26 mouse cellular contexts compared by ENCODE assay signal in genomic region chr6:146678136-146679070, GRCm38 (mm10). TPM values are rescaled to one million over a fixed set of nuclear protein-coding genes. Genes with fewer than 3 reads are reported as not detected.
DNase-seq lines count a peak whose midpoint lies in the region; ATAC-seq lines count a peak whose summit lies in the region.
"Had no signal": no experiment of that assay in that cellular context is flagged by ENCODE, and none has a peak within 500 bp of the region (broad histone marks: within the 10 kb centered on the region; RNA-seq: fewer than 3 reads in every experiment).

No protein-coding gene starts in this region.

- H3K4me3 ChIP-seq in heart, embryonic 13.5 days, result no peak overlapping the region
- H3K4me3 ChIP-seq in intestine, embryonic 16.5 days (ENCODE audit: low read length), result no peak overlapping the region
- H3K4me3 ChIP-seq in intestine, embryonic 15.5 days (replicated peaks), result no peak overlapping the region
- H3K4me3 ChIP-seq: limb, embryonic 10.5 days; limb, embryonic 15.5 days; liver, embryonic 15.5 days had no signal

- H3K4me1 ChIP-seq in heart, embryonic 13.5 days, result peaks cover 64% of the 10 kb centered on the region
- H3K4me1 ChIP-seq in intestine, embryonic 16.5 days (ENCODE audit: control insufficient read depth, insufficient read depth, low read length), result no peaks in the 10 kb centered on the region
- H3K4me1 ChIP-seq in intestine, embryonic 15.5 days (replicated peaks), result no peaks in the 10 kb centered on the region
- H3K4me1 ChIP-seq: limb, embryonic 10.5 days; limb, embryonic 15.5 days; liver, embryonic 15.5 days had no signal

- peak overlapping the region; percentile 33 for H3K4me2 ChIP-seq in heart, embryonic 13.5 days
- H3K4me2 ChIP-seq in intestine, embryonic 16.5 days (ENCODE audit: low read depth, low read length), result no peak overlapping the region
- no peak overlapping the region for H3K4me2 ChIP-seq in intestine, embryonic 15.5 days (replicated peaks)
- H3K4me2 ChIP-seq: limb, embryonic 15.5 days; liver, embryonic 15.5 days; lung, embryonic 14.5 days; midbrain, embryonic 11.5 days had no signal

- H3K36me3 ChIP-seq in heart, embryonic 13.5 days, result no peaks in the 10 kb centered on the region
- no peaks in the 10 kb centered on the region for H3K36me3 ChIP-seq in intestine, embryonic 16.5 days (ENCODE audit: control insufficient read depth, insufficient read depth, low read length)
- no peaks in the 10 kb centered on the region for H3K36me3 ChIP-seq in intestine, embryonic 15.5 days
- H3K36me3 ChIP-seq: limb, embryonic 10.5 days; limb, embryonic 15.5 days; liver, embryonic 15.5 days had no signal

- H3K9ac ChIP-seq in heart, embryonic 13.5 days, result peak overlapping the region; percentile 71
- H3K9ac ChIP-seq in intestine, embryonic 16.5 days (ENCODE audit: low read depth, low read length), result no peak overlapping the region
- no peak overlapping the region for H3K9ac ChIP-seq in intestine, embryonic 15.5 days
- H3K9ac ChIP-seq: limb, embryonic 15.5 days; liver, embryonic 15.5 days; lung, embryonic 14.5 days had no signal

- H3K27ac ChIP-seq in heart, embryonic 13.5 days (replicated peaks), result peak overlapping the region; percentile 91
- H3K27ac ChIP-seq in intestine, embryonic 16.5 days (ENCODE audit: low read length), result no peak overlapping the region
- H3K27ac ChIP-seq in intestine, embryonic 15.5 days, result no peak overlapping the region
- H3K27ac ChIP-seq: limb, embryonic 10.5 days; limb, embryonic 15.5 days; liver, embryonic 15.5 days had no signal

- peaks cover 10% of the 10 kb centered on the region for H3K9me3 ChIP-seq in heart, embryonic 13.5 days
- no peaks in the 10 kb centered on the region for H3K9me3 ChIP-seq in intestine, embryonic 16.5 days (ENCODE audit: control insufficient read depth, low read length)
- no peaks in the 10 kb centered on the region for H3K9me3 ChIP-seq in intestine, embryonic 15.5 days
- H3K9me3 ChIP-seq: limb, embryonic 10.5 days; limb, embryonic 15.5 days; liver, embryonic 15.5 days had no signal

- no peak for ATAC-seq in heart, embryonic 13.5 days (ENCODE audit: extremely low read depth, insufficient number of reproducible peaks, low FRiP score, low TSS enrichment)
- peak; percentile 72 for ATAC-seq in intestine, embryonic 16.5 days
- no peak for ATAC-seq in intestine, embryonic 15.5 days
- ATAC-seq in granulocyte monocyte progenitor cell, adult 5-6 weeks (replicated peaks; ENCODE audit: poor library complexity, severe bottlenecking), result peak; percentile 52
- ATAC-seq: forebrain, embryonic 14.5 days; hindbrain, embryonic 16.5 days; midbrain, embryonic 16.5 days had no signal

- 19% methylated on average over 10 of the region's 10 CpGs for WGBS in heart, embryonic 13.5 days
- WGBS in intestine, embryonic 16.5 days, result 38% methylated on average over 10 of the region's 10 CpGs
- 35% methylated on average over 10 of the region's 10 CpGs for WGBS in intestine, embryonic 15.5 days

- DNase-seq in heart, adult 8-10 months (ENCODE audit: low spot score), result no peak
- DNase-seq in yolk sac, embryonic 10.5 days (ENCODE audit: low spot score), result peak; percentile 28
- no peak for DNase-seq in gastrocnemius, adult 8-10 months (ENCODE audit: low spot score in 2 of 2)
- DNase-seq: adrenal gland, adult 8-10 months; cerebellum, adult 8-10 months; cerebellum, postnatal 25 days; gastrocnemius, postnatal 36 days; kidney, adult 9 months; kidney, postnatal 10 days; layer of hippocampus, postnatal 36 days; lung, embryonic 14.5 days; lung, postnatal 14 days; spleen, adult 18-20 months; thymus, postnatal 25 days had no signal

- H3K27me3 ChIP-seq in heart, embryonic 13.5 days (replicated peaks), result no peaks in the 10 kb centered on the region
- H3K27me3 ChIP-seq in intestine, embryonic 16.5 days (replicated peaks; ENCODE audit: control insufficient read depth, insufficient read depth, low read length), result no peaks in the 10 kb centered on the region
- H3K27me3 ChIP-seq in intestine, embryonic 15.5 days (replicated peaks), result no peaks in the 10 kb centered on the region
- H3K27me3 ChIP-seq: CH12.LX; limb, embryonic 15.5 days; liver, embryonic 15.5 days had no signal

RNA-seq across cellular contexts. Expression of gene Tm7sf3, which starts 35.8 kb away (rescaled TPM):
- 36.4 and 38.9 TPM in 2 replicates for polyA plus RNA-seq in heart, embryonic 13.5 days (2015; fragmentation: Nextera tagmentation; extraction: Ambion mirVana)
- total RNA-seq in heart, adult 8-10 months (2022), result 10 to 100 TPM; 15.7 to 16.7 (median 15.9) TPM
- polyA plus RNA-seq in intestine, embryonic 16.5 days (2015; fragmentation: Nextera tagmentation; extraction: Ambion mirVana), result 33.2 and 36.7 TPM in 2 replicates
- 28.2 and 32.5 TPM in 2 replicates for polyA plus RNA-seq in intestine, embryonic 15.5 days (2015; fragmentation: Nextera tagmentation; extraction: Ambion mirVana)
- total RNA-seq in granulocyte monocyte progenitor cell, adult 5-6 weeks (2014; fragmentation: Nextera tagmentation), result 73.5 and 89.1 TPM in 2 replicates
- 104 and 107 TPM in 2 replicates for total RNA-seq in granulocyte monocyte progenitor cell, adult 5-6 weeks (2017)
- total RNA-seq in gastrocnemius, adult 8-10 months (2022), result 1 to 10 TPM; 5.0 to 6.3 (median 5.6) TPM

RNA-seq across cellular contexts. Expression of gene Med21, which starts 36.1 kb away (rescaled TPM):
- 139 and 155 TPM in 2 replicates for polyA plus RNA-seq in heart, embryonic 13.5 days (2015; fragmentation: Nextera tagmentation; extraction: Ambion mirVana)
- total RNA-seq in heart, adult 8-10 months (2022), result 10 to 100 TPM; 48.4 to 55.5 (median 49.6) TPM
- polyA plus RNA-seq in intestine, embryonic 16.5 days (2015; fragmentation: Nextera tagmentation; extraction: Ambion mirVana), result 105 and 110 TPM in 2 replicates
- polyA plus RNA-seq in intestine, embryonic 15.5 days (2015; fragmentation: Nextera tagmentation; extraction: Ambion mirVana), result 124 and 128 TPM in 2 replicates
- total RNA-seq in granulocyte monocyte progenitor cell, adult 5-6 weeks (2014; fragmentation: Nextera tagmentation), result 214 and 275 TPM in 2 replicates
- total RNA-seq in granulocyte monocyte progenitor cell, adult 5-6 weeks (2017), result 240 and 246 TPM in 2 replicates
- total RNA-seq in gastrocnemius, adult 8-10 months (2022), result 10 to 100 TPM; 33.9 to 40.1 (median 35.6) TPM

RNA-seq across cellular contexts. Expression of gene Stk38l, which starts 46.4 kb away (rescaled TPM):
- polyA plus RNA-seq in heart, embryonic 13.5 days (2015; fragmentation: Nextera tagmentation; extraction: Ambion mirVana), result 37.9 and 41.4 TPM in 2 replicates
- 10 to 100 TPM; 12.6 to 13.9 (median 13.2) TPM for total RNA-seq in heart, adult 8-10 months (2022)
- 17.1 and 17.9 TPM in 2 replicates for polyA plus RNA-seq in intestine, embryonic 16.5 days (2015; fragmentation: Nextera tagmentation; extraction: Ambion mirVana)
- polyA plus RNA-seq in intestine, embryonic 15.5 days (2015; fragmentation: Nextera tagmentation; extraction: Ambion mirVana), result 18.0 and 18.8 TPM in 2 replicates
- total RNA-seq in granulocyte monocyte progenitor cell, adult 5-6 weeks (2014; fragmentation: Nextera tagmentation), result 1.9 and 5.9 TPM in 2 replicates
- total RNA-seq in granulocyte monocyte progenitor cell, adult 5-6 weeks (2017), result 1.2 and 6.1 TPM in 2 replicates
- 10 to 100 TPM in 2 of 4 experiments, 1 to 10 TPM in 2; 8.0 to 11.2 (median 10.3) TPM for total RNA-seq in gastrocnemius, adult 8-10 months (2022)

Comparison
In these comparisons a context has a peak if more than half of its experiments do, and no peak if none do; other contexts are left out.
1. ATAC-seq: peak in intestine, embryonic 16.5 days (single experiment) and granulocyte monocyte progenitor cell, adult 5-6 weeks (single experiment); none in heart, embryonic 13.5 days (single experiment) and intestine, embryonic 15.5 days (single experiment).
2. RNA of gene Tm7sf3, which starts 35.8 kb away (total RNA-seq): 73.5 to 107 TPM in granulocyte monocyte progenitor cell, adult 5-6 weeks; 15.7 to 16.7 TPM in heart, adult 8-10 months and 5.0 to 6.3 TPM in gastrocnemius, adult 8-10 months; every median in the first group is over 4 times any median in the second.